Mouse (Mus musculus) thymus, postnatal 10 days (tissue): Measurements from ENCODE around the gene Gucy1b2.
A peak's percentile ranks its signal among the peaks of the same experiment; 100 is the strongest.

Experiments used
- DNase-seq, 2 experiments: peaks; one replicate each; pipeline ENCODE4 v3.0.0; 2021; ENCODE audit warnings: low spot score in 2 of 2

Gucy1b2 gene

GRCm38 (mm10) chr14:62443840-62444430 is 12.2 kb downstream of the Gucy1b2 start:
- DNase-seq = no peak

GRCm38 (mm10) chr14:62442971-62443370 is 13.1 kb downstream of the Gucy1b2 start:
- no peak for DNase-seq

GRCm38 (mm10) chr14:62440036-62440435 is 16.1 kb downstream of the Gucy1b2 start:
- DNase-seq = no peak

- DNase-seq = no peak
These were observed 17.9 kb downstream of the Gucy1b2 start for GRCm38 (mm10) chr14:62438236-62438635.

GRCm38 (mm10) chr14:62437806-62438205 is 18.3 kb downstream of the Gucy1b2 start:
- no peak for DNase-seq

- peak; percentile 67 to 77 for DNase-seq
These were observed 30.8 kb downstream of the Gucy1b2 start for GRCm38 (mm10) chr14:62425277-62425691.

GRCm38 (mm10) chr14:62422265-62422664 is 33.8 kb downstream of the Gucy1b2 start:
- no peak for DNase-seq

GRCm38 (mm10) chr14:62417501-62417900 is 38.6 kb downstream of the Gucy1b2 start:
- no peak for DNase-seq

- no peak for DNase-seq
These were observed 39.4 kb downstream of the Gucy1b2 start for GRCm38 (mm10) chr14:62416742-62417134.

- no peak for DNase-seq
These were observed 39.9 kb downstream of the Gucy1b2 start for GRCm38 (mm10) chr14:62416007-62416741.

- no peak for DNase-seq
These were observed 60.7 kb downstream of the Gucy1b2 start for GRCm38 (mm10) chr14:62395346-62395745.

- no peak for DNase-seq
These were observed 63.3 kb downstream of the Gucy1b2 start for GRCm38 (mm10) chr14:62392754-62393153.

- DNase-seq = no peak
These were observed 66.2 kb downstream of the Gucy1b2 start for GRCm38 (mm10) chr14:62389729-62390536.

- no peak for DNase-seq
These were observed 66.9 kb downstream of the Gucy1b2 start for GRCm38 (mm10) chr14:62389064-62389728.

- no peak for DNase-seq
These were observed 72.2 kb downstream of the Gucy1b2 start for GRCm38 (mm10) chr14:62383786-62384299.

GRCm38 (mm10) chr14:62383109-62383508 is 73.0 kb downstream of the Gucy1b2 start:
- no peak for DNase-seq

- no peak for DNase-seq
These were observed 75.5 kb downstream of the Gucy1b2 start for GRCm38 (mm10) chr14:62380606-62381005.

- DNase-seq = no peak
These were observed 76.7 kb downstream of the Gucy1b2 start for GRCm38 (mm10) chr14:62379391-62379790.

- DNase-seq = no peak
These were observed 80.0 kb downstream of the Gucy1b2 start for GRCm38 (mm10) chr14:62376115-62376514.

GRCm38 (mm10) chr14:62375694-62376093 is 80.4 kb downstream of the Gucy1b2 start:
- no peak for DNase-seq

GRCm38 (mm10) chr14:62374001-62374400 is 82.1 kb downstream of the Gucy1b2 start:
- DNase-seq = no peak

GRCm38 (mm10) chr14:62370819-62371218 is 85.3 kb downstream of the Gucy1b2 start:
- DNase-seq = no peak
